Mouse (Mus musculus) gastrocnemius, postnatal 14 days (tissue): ENCODE measurements around the gene Grm8. TPM values are rescaled to one million over a fixed set of nuclear protein-coding genes. Genes with fewer than 3 reads are reported as not detected.
"Not testable (repeated sequence)": the region's sequence is repeated elsewhere in the genome, so short reads cannot be mapped to it uniquely, and the experiment has no call there.

Source experiments
- DNase-seq: peaks from one replicate; pipeline ENCODE4 v3.0.0; 2021; ENCODE audit warnings: mixed read lengths
- intact Hi-C: fragments of 180-260 bp; cut with DNase I; formaldehyde crosslinking; loops from one replicate; pipeline ENCODE4 v1.15.1; 2025; ENCODE audit warnings: low total_unique reads
- total RNA-seq, 2 experiments: library from RNA; stranded (reverse); gene quantifications; 2 replicates each; pipeline ENCODE4 v1.2.3; 2021

Grm8 gene
- total RNA-seq, 2 experiments from 2014 or later, result 0.21 to 0.38 TPM

- intact Hi-C loops, result no loop called here
- no peak for DNase-seq
These were observed 233.6 kb downstream of the Grm8 start for GRCm38 (mm10) chr6:27901396-27901795.

- intact Hi-C loops, result no loop called here
These were observed 239.8 kb downstream of the Grm8 start for GRCm38 (mm10) chr6:27895153-27895552.

DNA sequence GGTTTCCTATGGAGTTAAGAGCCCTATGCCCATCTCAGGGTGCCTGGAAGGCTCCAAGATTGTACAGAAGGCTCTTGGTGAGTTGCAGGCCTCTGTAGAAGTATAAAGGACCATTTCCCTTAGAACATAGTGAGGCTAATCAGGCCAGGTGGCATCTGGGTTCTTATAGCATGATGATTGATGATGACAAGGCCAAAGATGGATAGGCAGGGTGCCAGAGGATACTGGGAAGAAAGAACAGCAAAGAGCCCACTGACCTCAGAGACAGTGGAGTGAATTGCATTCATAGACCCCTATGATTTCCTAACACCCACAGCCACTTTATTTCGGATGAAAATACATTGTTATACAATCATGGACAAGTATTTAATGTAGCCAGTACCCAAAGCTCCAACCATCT, 242.1 kb downstream of the Grm8 start:
- DNase-seq, result no peak
- intact Hi-C loops, result no loop called here

More at GRCm38 (mm10) chr6:27895153-27895552, 239.8 kb downstream of the Grm8 start:
- no peak for DNase-seq

GRCm38 (mm10) chr6:27888391-27888790, 246.6 kb downstream of the Grm8 start:
- no peak for DNase-seq
- intact Hi-C loops, result no loop called here

- no peak for DNase-seq
- intact Hi-C loops, result no loop called here
These were observed 247.1 kb downstream of the Grm8 start for GRCm38 (mm10) chr6:27887922-27888321.

DNA sequence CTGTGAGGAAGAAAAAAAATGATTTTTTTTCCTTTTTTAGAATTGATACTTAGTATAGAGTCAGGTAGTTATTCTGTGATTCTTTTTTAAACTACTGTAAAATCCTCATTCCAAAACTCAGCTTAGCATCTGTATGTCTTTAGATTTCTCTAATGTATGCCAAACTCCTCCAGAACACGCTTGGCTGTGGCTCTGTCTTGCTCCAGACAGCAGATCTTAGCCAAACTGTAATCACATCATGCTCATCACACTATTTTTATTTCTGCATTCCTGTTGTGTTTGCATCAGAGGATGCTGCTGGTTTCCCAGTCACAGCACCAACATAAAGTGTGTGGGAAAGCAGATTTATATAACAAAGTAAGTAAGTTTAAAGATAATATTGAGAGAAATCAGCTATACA, 249.2 kb downstream of the Grm8 start:
- no peak for DNase-seq
- intact Hi-C loops, result no loop called here

GRCm38 (mm10) chr6:27849644-27850043, 285.3 kb downstream of the Grm8 start:
- intact Hi-C loops, result no loop called here
- DNase-seq, result no peak

- no peak for DNase-seq
- intact Hi-C loops, result no loop called here
These were observed 298.8 kb downstream of the Grm8 start for GRCm38 (mm10) chr6:27836159-27836558.

DNA sequence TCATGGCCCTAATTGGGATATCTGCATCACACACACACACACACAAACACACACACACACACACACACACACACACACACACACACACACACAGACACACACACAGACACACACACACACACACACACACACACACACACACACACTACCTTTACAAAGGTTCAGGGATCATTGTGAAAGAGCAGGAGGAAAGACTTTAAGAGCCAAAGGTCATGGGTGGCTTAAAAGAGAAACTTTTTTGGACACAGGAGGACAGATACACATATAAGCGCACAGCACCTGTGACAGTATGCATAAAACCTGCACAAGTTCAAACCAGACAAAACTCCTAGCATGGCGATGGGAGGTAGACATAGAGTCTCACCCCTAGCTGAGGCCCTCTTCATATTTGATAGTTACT, 315.2 kb downstream of the Grm8 start:
- intact Hi-C loops, DNase-seq: not testable (repeated sequence)

DNA sequence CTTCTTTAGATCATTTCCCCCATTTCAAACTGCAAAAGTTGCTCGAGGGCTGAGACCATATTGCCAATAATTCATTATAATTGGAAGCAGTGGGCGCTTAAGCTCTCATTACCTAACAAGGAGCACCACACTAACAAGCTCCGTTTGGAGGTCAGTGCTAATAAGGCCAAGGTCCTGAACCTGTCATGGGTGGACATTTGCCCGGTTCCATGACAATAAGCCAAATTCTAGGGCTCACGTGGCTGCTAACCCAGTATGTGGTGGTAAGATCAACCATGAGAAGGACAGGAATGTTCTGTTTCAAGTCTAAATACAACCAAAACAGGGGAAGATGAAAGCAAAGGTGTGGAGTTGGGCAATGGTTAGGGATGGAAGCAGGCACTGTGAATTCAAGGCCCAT, 322.2 kb downstream of the Grm8 start:
- DNase-seq, result no peak
- intact Hi-C loops, result no loop called here

DNA sequence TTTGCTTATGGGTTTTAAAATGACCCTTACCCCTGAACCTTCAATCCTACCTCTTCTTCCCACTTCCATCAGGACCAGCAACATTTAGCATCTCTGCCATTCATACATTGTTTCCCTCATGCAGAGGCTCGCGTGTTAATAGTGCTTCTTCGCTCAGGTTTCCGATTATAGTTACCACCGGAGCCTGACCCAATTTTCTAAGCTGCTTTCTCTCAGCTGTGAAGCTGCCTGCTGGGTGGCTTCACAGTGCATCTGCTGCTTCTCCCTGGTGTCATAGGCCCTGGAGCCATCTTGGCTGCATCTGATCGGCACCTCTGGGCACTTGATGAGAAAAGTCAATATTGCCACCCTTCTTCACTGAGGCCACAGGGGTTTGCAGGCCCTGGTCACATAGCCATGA, 325.0 kb downstream of the Grm8 start:
- no peak for DNase-seq
- intact Hi-C loops, result no loop called here

GRCm38 (mm10) chr6:27806741-27807140, 328.2 kb downstream of the Grm8 start:
- DNase-seq, result no peak
- intact Hi-C loops, result no loop called here

DNA sequence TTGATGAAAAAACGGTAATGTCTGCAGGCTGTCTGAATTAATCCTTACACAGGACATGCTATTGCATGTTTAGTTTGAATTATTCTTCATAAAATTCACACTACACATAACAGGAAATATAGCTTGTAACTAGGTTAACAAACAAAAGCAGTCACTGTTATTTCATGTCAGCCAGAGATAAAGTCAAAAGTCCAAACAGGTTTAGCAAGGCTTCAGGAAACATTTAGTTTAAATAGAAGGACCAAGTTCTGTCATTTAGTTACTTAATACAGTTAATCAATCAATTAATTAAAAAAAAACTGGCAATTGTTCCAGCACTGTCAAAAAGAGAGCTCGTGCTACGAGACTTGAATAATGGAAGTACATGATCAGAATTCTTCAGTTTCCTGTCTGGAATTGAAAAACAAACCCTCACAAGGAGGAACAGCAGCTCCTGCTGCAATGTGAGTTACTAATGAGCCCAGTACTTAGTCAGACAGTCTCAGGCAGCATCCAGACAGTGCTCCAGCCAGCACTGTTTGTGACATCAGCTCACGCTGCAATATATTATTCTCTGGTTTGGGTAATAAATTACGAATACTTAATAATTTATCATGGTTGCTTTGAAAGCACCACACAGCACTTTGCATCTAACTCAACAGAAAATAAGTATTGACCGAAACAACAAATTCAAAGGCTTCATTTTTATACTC, 334.0 kb downstream of the Grm8 start:
- DNase-seq, result no peak
- intact Hi-C loops, result no loop called here

GRCm38 (mm10) chr6:27798735-27799134, 336.2 kb downstream of the Grm8 start:
- intact Hi-C loops, result no loop called here

GRCm38 (mm10) chr6:27789566-27789965, 345.4 kb downstream of the Grm8 start:
- DNase-seq, result no peak
- intact Hi-C loops, result no loop called here

More at GRCm38 (mm10) chr6:27798735-27799134, 336.2 kb downstream of the Grm8 start:
- no peak for DNase-seq

GRCm38 (mm10) chr6:27789151-27789550, 345.8 kb downstream of the Grm8 start:
- DNase-seq, result no peak
- intact Hi-C loops, result no loop called here

DNA sequence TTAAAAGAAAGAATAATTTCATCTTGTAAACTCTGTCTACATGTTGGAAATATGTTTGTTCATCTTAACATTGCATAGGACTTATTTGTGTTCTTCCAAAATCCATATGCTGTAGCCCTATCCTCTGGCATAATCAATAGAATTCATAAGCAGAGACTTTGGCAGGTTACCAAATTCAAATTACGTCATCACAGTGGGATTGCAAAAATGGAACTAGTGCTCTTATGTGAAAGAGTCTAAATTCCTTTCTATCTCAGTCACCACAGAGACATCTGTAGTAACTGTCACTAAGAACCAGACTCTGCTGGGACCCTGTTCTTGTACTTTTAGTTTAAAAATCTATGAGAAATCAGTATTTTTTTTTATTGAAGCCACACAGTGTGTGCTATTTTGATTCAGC, 352.7 kb downstream of the Grm8 start:
- intact Hi-C loops, result no loop called here
- no peak for DNase-seq

- intact Hi-C loops, result no loop called here
These were observed 353.6 kb downstream of the Grm8 start for GRCm38 (mm10) chr6:27781371-27781770.

GRCm38 (mm10) chr6:27775646-27776271, 359.2 kb downstream of the Grm8 start:
- no peak for DNase-seq
- intact Hi-C loops, result no loop called here

More at GRCm38 (mm10) chr6:27781371-27781770, 353.6 kb downstream of the Grm8 start:
- no peak for DNase-seq

DNA sequence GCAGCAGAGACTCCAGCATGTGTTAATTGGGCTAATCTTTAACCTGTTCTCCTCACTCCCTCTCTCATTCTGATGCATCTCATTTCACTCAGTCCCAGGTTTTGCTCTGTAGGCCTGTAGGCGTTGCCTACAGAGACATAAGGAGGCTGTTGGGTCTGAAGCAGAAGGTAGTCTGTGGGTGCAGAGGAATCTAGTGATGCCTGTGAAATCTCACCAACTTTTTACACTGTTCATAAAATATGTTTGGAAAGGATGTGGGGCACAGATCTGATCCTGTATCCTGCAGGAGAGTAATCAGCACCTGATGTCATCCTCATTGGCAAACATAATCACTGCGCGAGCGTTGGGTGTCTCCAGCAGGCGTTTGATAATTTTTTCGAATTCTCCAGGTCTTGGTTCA, 372.9 kb downstream of the Grm8 start:
- intact Hi-C loops, result no loop called here
- DNase-seq, result no peak

- intact Hi-C loops, result no loop called here
- DNase-seq, result no peak
These were observed 381.6 kb downstream of the Grm8 start for GRCm38 (mm10) chr6:27753290-27753829.
